Mouse (Mus musculus) CD4-positive helper T cell, adult 2 months (primary cell): ENCODE data around the gene Sult2b1.

Source experiments
- DNase-seq: peaks from one replicate; pipeline ENCODE4 v3.0.0-alpha.2; 2012; ENCODE audit warnings: low read depth, missing footprints, low spot score

Sult2b1 gene

DNA sequence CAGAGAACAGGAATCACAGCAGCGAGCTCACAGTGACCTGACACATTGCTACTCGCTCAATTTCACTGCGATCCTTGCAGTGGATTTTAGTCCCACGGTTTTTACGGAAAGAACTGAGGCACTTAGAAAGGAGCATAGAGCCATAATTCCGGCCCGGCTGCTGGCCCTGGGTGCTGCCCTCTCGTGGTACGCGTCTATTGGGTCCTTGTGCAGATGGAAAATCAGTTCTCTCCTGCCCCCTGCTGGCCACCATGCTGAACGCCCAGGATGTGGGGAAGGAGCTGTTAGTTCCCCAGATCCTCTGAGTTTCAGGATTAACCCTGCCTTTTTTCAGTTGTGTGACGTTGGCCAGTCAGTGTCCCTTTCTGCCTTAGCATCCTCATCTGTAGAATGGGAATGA lies 16.9 kb upstream of the Sult2b1 start:
- peak; percentile 91 for DNase-seq

DNA sequence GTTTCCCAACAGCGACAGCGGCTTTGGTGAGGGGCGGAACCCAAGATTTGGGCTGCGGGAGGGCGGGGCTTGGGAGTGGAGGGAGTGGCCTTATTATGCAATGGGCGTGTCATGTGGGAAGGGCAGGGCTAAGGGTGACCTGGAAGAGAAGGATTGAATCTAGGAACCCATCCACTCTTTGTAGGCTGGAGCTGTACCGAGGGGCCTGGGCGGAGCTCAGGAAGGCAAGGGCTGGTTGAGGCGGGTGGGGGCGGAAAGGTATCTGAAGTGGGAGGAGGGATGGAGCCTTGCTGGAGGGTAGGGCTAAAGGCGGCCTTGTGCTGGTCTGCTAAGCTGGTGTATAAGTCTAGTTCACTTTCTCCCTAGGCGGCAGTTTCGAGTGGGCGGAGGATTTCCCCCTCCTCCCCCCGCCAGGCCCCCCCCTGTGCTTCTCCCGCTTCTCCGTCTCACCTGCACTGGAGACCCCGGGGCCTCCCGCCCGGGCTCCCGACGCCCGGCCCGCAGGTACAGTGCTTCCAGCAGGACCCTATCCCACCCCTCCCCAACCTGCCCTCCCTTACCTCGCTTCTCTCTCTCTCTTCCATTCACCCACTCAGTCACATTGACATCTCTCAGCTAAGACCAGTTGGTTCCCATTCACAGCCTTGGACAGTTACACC lies 16.2 kb upstream of the Sult2b1 start:
- DNase-seq, result peak; percentile 86

DNA sequence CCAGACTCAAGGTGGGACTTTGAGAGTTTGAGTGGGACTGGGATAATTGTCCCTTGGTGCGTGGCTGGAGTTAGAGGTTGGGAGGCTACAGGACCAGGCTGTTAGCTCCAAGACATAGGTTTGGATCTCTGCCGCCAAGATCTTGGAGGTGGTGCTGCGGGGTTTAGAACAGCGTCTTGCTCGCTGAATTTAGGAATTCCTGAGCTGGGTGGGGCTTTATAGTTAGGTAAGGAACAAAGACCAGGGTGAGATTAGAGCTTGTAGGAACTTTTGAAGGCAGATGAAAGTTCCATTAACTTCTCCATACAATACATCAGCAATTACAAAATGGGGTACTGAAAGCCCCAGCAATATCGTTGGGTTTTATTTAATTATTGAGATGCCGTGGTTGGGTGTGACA lies 15.5 kb upstream of the Sult2b1 start:
- no peak for DNase-seq

DNA sequence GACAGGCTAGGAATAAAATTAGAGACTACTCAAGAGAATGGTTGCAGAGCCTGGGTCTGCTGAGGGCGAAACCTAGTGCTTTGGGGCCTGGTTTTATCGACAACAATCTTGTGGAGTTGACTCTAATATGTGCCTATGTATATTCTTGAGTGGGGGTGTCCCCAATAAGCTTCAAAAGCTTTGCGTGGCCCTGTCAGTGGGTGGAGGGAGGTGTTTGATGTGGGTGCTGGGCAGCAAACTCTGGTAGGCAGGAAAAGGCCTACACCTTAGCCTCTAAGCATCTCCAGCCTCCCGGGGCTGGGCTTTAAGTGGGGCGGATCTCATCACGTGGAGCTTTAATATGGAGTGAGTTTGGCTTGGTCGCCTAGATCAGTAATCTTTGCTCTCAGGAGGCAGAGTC lies 14.5 kb upstream of the Sult2b1 start:
- DNase-seq, result peak; percentile 85

DNA sequence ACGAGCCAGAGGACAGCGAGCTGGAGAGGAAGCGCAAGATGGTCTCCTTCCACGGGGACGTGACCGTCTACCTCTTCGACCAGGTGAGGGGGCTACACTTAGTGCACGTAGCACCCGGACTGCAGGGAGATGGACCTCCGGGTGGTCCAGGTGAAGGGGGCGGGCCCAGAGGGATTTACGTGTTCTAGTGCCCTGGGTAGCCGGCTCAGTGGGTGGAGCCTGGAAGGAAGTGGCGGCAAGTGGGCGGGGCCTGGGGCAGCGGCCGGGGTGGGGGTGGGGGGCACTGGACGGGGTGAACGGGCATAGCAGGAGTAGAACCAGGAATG lies 14.0 kb upstream of the Sult2b1 start:
- peak; percentile 72 for DNase-seq

DNA sequence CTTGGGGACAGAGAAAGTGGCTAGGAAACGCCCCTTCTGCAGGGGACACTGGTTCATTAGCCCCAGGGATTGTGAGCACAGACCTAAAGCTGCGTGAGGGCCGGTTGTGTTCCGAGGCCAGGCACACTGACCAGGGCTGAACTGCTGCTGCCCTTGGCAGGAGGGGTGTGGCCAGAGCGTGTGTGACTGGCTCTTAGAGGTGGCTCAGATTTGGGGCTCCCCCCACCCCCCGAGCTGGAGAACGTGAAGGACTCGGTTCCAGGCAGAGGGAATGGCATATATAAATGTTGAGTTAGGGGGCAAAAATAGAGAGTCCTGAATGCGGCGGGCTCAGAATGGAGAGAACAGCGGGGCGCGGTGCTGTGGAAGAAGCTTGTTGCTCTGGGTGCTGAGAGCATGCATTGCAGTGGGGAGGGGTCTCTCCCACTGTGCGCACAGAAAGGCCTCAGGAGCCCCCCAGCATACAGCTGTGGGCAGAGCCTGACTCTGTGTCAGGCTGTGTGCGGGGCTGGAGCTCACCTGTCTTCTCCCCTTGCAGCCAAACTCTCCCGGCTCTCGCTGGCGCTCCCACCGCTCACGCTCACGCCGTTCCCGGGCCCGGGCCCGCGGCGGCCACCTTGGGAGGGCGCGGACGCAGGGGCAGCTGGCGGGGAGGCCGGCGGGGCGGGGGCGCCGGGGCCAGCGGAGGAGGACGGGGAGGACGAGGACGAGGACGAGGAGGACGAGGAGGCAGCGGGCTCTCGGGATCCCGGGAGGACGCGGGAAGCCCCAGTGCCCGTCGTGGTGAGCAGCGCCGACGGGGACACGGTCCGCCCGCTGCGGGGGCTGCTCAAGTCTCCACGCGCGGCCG lies 13.4 kb upstream of the Sult2b1 start:
- no peak for DNase-seq

GRCm38 (mm10) chr7:45796950-45797349 lies 12.5 kb upstream of the Sult2b1 start:
- no peak for DNase-seq

GRCm38 (mm10) chr7:45794971-45795370 lies 10.5 kb upstream of the Sult2b1 start:
- DNase-seq, result no peak

DNA sequence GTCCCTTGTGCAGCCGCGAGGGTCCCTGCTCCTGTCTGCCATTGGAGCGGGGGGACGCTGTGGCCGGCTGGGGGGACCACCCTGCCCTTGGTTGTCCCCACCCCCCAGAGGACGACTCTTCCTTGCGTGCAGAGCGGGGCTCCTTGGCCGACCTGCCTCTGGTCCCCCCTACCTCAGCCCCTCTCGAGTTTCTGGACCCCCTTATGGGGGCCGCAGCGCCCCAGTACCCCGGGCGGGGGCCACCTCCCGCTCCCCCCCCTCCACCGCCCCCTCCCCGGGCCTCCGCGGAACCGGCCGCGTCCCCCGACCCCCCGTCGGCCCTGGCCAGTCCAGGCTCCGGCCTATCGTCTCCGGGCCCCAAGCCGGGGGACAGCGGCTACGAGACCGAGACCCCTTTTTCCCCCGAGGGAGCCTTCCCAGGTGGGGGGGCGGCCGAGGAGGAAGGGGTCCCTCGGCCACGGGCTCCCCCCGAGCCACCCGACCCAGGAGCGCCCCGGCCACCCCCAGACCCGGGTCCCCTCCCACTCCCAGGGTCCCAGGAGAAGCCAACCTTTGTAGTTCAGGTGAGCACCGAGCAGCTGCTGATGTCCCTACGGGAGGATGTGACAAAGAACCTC lies 9.6 kb upstream of the Sult2b1 start:
- DNase-seq, result no peak

DNA sequence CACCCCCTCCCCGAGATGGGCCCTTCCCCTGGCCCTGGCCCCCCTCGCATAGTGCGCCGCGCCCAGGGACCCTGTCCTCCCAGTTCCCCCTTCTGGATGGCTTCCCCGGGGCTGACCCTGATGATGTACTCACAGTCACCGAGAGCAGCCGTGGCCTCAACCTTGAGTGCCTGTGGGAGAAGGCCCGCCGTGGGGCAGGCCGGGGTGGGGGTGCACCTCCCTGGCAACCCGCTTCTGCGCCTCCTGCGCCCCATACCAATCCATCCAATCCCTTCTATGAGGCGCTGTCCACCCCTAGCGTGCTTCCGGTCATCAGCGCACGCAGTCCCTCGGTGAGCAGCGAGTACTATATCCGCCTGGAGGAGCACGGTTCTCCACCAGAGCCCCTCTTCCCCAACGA lies 8.8 kb upstream of the Sult2b1 start:
- DNase-seq, result no peak

- no peak for DNase-seq
Measured at GRCm38 (mm10) chr7:45791756-45792490, 7.5 kb upstream of the Sult2b1 start.

GRCm38 (mm10) chr7:45790721-45791120 lies 6.3 kb upstream of the Sult2b1 start:
- no peak for DNase-seq

DNA sequence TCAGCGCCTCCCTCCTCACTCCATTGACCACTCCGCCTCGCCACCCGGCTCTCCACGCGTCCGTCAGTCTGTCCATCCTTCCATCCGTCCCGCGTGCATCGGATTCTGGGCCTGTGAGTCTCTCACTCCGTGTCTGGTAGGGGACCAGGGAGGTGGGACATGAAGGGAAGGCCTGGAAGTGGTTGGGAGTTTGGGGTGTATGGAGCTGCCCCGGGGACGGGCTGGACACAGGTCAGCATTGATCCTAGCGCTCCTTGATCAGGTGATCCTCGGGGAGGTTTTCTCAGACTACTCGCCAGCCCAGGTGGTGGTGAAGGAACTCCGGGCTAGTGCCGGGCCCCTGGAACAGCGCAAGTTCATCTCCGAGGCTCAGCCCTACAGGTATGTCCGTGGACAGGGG lies 3.2 kb upstream of the Sult2b1 start:
- DNase-seq, result no peak

GRCm38 (mm10) chr7:45786661-45787413 lies 2.4 kb upstream of the Sult2b1 start:
- DNase-seq, result no peak

GRCm38 (mm10) chr7:45786136-45786578 lies 1.7 kb upstream of the Sult2b1 start:
- DNase-seq, result no peak

GRCm38 (mm10) chr7:45785388-45786135 lies 1.1 kb upstream of the Sult2b1 start:
- no peak for DNase-seq

DNA sequence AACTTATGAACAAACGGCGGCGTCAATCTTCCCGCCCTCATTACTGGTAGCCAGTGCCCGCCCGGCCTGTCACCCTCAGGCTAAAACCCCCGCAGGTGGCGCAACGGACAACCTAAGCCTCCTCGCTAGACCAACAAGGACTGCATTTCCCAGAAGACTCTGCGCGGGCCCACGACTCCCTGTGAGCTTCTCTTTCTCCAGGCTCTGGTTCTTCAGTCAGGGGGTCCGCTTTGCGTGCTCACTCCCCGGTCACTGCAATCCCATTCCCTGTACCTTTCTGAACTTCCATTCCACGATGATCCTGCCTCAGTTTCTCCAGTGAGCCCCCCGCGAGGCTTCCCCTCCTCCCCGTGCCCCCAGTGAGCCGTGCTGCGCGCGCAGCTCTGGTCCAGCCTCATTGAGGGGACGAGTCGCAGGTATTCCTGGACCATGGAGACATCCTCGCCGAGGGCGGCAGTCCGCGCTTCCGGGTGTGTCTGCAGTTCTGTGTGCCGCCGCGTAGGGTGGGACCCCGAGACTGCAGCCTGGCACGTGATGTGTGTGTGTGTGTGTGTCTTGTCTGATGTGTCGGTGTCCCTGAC lies 868 bp downstream of the Sult2b1 start, which contains the start of gene Lmtk3:
Gene Lmtk3 (plus strand): TSS at position 228 of the 581 bp plus-strand sequence.
- peak; percentile 52 for DNase-seq

DNA sequence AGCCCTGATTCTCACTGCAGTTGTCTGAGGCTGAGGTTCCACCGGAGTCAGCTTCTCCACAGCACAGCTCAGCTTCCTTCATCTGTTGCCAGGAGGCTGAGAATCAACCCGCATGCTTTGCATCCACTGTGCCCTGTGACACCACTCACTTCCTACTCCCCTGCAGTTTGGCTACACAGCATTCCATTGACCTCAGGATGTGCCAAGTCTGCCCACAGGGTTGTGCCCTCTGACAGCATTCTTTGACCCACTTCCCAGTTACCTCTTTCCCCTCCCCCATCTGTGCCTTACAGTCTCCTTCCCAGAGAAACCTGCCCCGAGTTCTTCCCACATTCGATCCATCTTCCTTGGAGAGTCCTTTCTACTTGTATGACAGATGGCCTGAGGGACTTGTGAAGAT lies 2.2 kb downstream of the Sult2b1 start:
- no peak for DNase-seq

- peak; percentile 91 for DNase-seq
Measured at GRCm38 (mm10) chr7:45779081-45779641, 5.3 kb downstream of the Sult2b1 start.

- DNase-seq, result no peak
Measured at GRCm38 (mm10) chr7:45775237-45775636, 9.2 kb downstream of the Sult2b1 start.
